Comparison of ENCODE assay signal across 8 mouse cellular contexts in genomic region chr9:123156910-123157361, GRCm38 (mm10). TPM values are rescaled to one million over a fixed set of nuclear protein-coding genes. Genes with fewer than 3 reads are reported as not detected.
DNase-seq lines count a peak whose midpoint lies in the region; ATAC-seq and TF ChIP-seq lines count a peak whose summit lies in the region.
"Had no signal": no experiment of that assay in that cellular context is flagged by ENCODE, and none has a peak within 500 bp of the region (broad histone marks: within the 10 kb centered on the region; RNA-seq: fewer than 3 reads in every experiment).

No protein-coding gene starts in this region.

- no peaks in the 10 kb centered on the region for H3K79me2 ChIP-seq in heart, adult 2 months (replicated peaks; ENCODE audit: control insufficient read depth, insufficient read depth, low read length)

- H3K4me3 ChIP-seq in heart, adult 2 months: peak overlapping the region; percentile 17
- no peak overlapping the region for H3K4me3 ChIP-seq in intestine, postnatal 0 days (ENCODE audit: low read depth, low read length)
- H3K4me3 ChIP-seq in liver, embryonic 11.5 days (ENCODE audit: low read depth, low read length): peak overlapping the region; percentile 24; the same call in 1 of the 2 replicates
- H3K4me3 ChIP-seq in midbrain, postnatal 0 days (ENCODE audit: low read depth, low read length): no peak overlapping the region
- H3K4me3 ChIP-seq in testis, adult 2 months (ENCODE audit: control insufficient read depth, low read depth, low read length): peak overlapping the region; percentile 86
- H3K4me3 ChIP-seq: megakaryocyte, embryonic 14.5 days had no signal

- no peak for ATAC-seq in intestine, postnatal 0 days
- ATAC-seq in liver, embryonic 11.5 days (replicated peaks; ENCODE audit: low FRiP score): peak; percentile 63
- ATAC-seq in midbrain, postnatal 0 days (ENCODE audit: low FRiP score): peak; percentile 22; the same call in 1 of the 2 replicates

- H3K4me1 ChIP-seq in heart, adult 2 months (ENCODE audit: control insufficient read depth, insufficient read depth, low read length): peaks cover 8% of the 10 kb centered on the region
- H3K4me1 ChIP-seq in intestine, postnatal 0 days (replicated peaks; ENCODE audit: control insufficient read depth, insufficient read depth, low read length): no peaks in the 10 kb centered on the region; the same call in 1 of the 2 replicates
- no peaks in the 10 kb centered on the region for H3K4me1 ChIP-seq in liver, embryonic 11.5 days (replicated peaks; ENCODE audit: control insufficient read depth, insufficient read depth, low read length)
- no peaks in the 10 kb centered on the region for H3K4me1 ChIP-seq in midbrain, postnatal 0 days (ENCODE audit: insufficient read depth, low read length)
- peaks cover 10% of the 10 kb centered on the region for H3K4me1 ChIP-seq in testis, adult 2 months (ENCODE audit: control insufficient read depth, insufficient read depth, low read length)

- no peak for TF ChIP-seq POLR2A in heart, adult 2 months (IDR thresholded peaks at IDR 0.05; ENCODE audit: insufficient read depth, low read depth, low read length)
- peak; percentile 53; the same call in 1 of the 2 replicates for TF ChIP-seq POLR2A in testis, adult 2 months (IDR thresholded peaks at IDR 0.05; ENCODE audit: control insufficient read depth, low read depth, low read length)

- H3K27ac ChIP-seq in heart, adult 2 months: peak overlapping the region; percentile 60
- H3K27ac ChIP-seq in intestine, postnatal 0 days (ENCODE audit: low read depth, low read length): no peak overlapping the region
- H3K27ac ChIP-seq in liver, embryonic 11.5 days (ENCODE audit: low read depth, low read length): no peak overlapping the region
- H3K27ac ChIP-seq in midbrain, postnatal 0 days (ENCODE audit: low read depth, low read length): no peak overlapping the region
- H3K27ac ChIP-seq in testis, adult 2 months (ENCODE audit: control insufficient read depth, insufficient read depth, low read depth, low read length): no peak overlapping the region

- H3K27me3 ChIP-seq in heart, adult 2 months (ENCODE audit: control insufficient read depth, insufficient read depth, low read length): no peaks in the 10 kb centered on the region
- H3K27me3 ChIP-seq in intestine, postnatal 0 days (replicated peaks; ENCODE audit: control insufficient read depth, insufficient read depth, low read length): no peaks in the 10 kb centered on the region
- no peaks in the 10 kb centered on the region for H3K27me3 ChIP-seq in liver, embryonic 11.5 days (replicated peaks; ENCODE audit: control insufficient read depth, insufficient read depth, low read length)
- no peaks in the 10 kb centered on the region for H3K27me3 ChIP-seq in midbrain, postnatal 0 days (ENCODE audit: insufficient read depth, low read length)
- H3K27me3 ChIP-seq in testis, adult 2 months (ENCODE audit: control insufficient read depth, insufficient read depth, low read length): no peaks in the 10 kb centered on the region

- no peaks in the 10 kb centered on the region for H3K36me3 ChIP-seq in heart, adult 2 months (ENCODE audit: control insufficient read depth, insufficient read depth, low read length)
- no peaks in the 10 kb centered on the region for H3K36me3 ChIP-seq in intestine, postnatal 0 days (ENCODE audit: control insufficient read depth, insufficient read depth)
- H3K36me3 ChIP-seq in liver, embryonic 11.5 days (ENCODE audit: control insufficient read depth, insufficient read depth, low read length): no peaks in the 10 kb centered on the region
- no peaks in the 10 kb centered on the region for H3K36me3 ChIP-seq in midbrain, postnatal 0 days (ENCODE audit: insufficient read depth, low read length)
- H3K36me3 ChIP-seq in testis, adult 2 months (ENCODE audit: control insufficient read depth, insufficient read depth, low read length): no peaks in the 10 kb centered on the region

- H3K9me3 ChIP-seq in intestine, postnatal 0 days (ENCODE audit: control insufficient read depth): no peaks in the 10 kb centered on the region
- no peaks in the 10 kb centered on the region for H3K9me3 ChIP-seq in liver, embryonic 11.5 days (ENCODE audit: control insufficient read depth, low read length)
- H3K9me3 ChIP-seq in midbrain, postnatal 0 days (ENCODE audit: low read length): no peaks in the 10 kb centered on the region
- H3K9me3 ChIP-seq: megakaryocyte, embryonic 14.5 days had no signal

- 0 out of 2 replicates have a peak overlapping the region, but pooled peaks have one; percentile 24 for H3K4me2 ChIP-seq in intestine, postnatal 0 days (replicated peaks; ENCODE audit: low read depth)
- H3K4me2 ChIP-seq in liver, embryonic 11.5 days: peak overlapping the region; percentile 58
- H3K4me2 ChIP-seq in midbrain, postnatal 0 days (ENCODE audit: low read depth, low read length, poor library complexity, severe bottlenecking): no peak overlapping the region

- no peak overlapping the region for H3K9ac ChIP-seq in heart, adult 2 months (ENCODE audit: low read depth, low read length)
- H3K9ac ChIP-seq in intestine, postnatal 0 days (ENCODE audit: low read depth, low read length): peak overlapping the region; percentile 22; the same call in 1 of the 2 replicates
- H3K9ac ChIP-seq in liver, embryonic 11.5 days (ENCODE audit: low read depth, low read length): peak overlapping the region; percentile 37
- H3K9ac ChIP-seq in midbrain, postnatal 0 days (replicated peaks; ENCODE audit: low read length, poor library complexity, severe bottlenecking): no peak overlapping the region

- no peak for TF ChIP-seq EP300 in heart, adult 2 months (IDR thresholded peaks at IDR 0.05; ENCODE audit: insufficient read depth, low read depth, low read length)

- WGBS in heart, adult 2 months: 50% methylated on average over 30 of the region's 30 CpGs
- 31% methylated on average over 30 of the region's 30 CpGs for WGBS in intestine, postnatal 0 days
- 35% methylated on average over 30 of the region's 30 CpGs for WGBS in liver, embryonic 11.5 days
- 44% methylated on average over 28 of the region's 30 CpGs for WGBS in midbrain, postnatal 0 days

- peak; percentile 53 to 72 for DNase-seq in adrenal gland, adult (ENCODE audit: inconsistent age in 2 of 2, low spot score in 1 of 2)
- peak; percentile 11 for DNase-seq in embryo, embryonic 10.5 days (ENCODE audit: low spot score)
- peak; percentile 80 to 83 for DNase-seq in heart, adult 2 months
- DNase-seq in liver, embryonic 11.5 days (ENCODE audit: low spot score): peak; percentile 39
- peak; percentile 17 for DNase-seq in midbrain, postnatal 0 days (ENCODE audit: low spot score)

- no peak for TF ChIP-seq CTCF in heart, adult 2 months (IDR thresholded peaks at IDR 0.05)
- TF ChIP-seq CTCF in intestine, postnatal 0 days (IDR thresholded peaks at IDR 0.05; ENCODE audit: low read depth): no peak
- no peak for TF ChIP-seq CTCF in midbrain, postnatal 0 days (IDR thresholded peaks at IDR 0.05)
- TF ChIP-seq CTCF in testis, adult 2 months (IDR thresholded peaks at IDR 0.05; ENCODE audit: control insufficient read depth, insufficient read depth, insufficient replicate concordance, low read depth, low read length): no peak

- intact Hi-C loops in heart, adult 2 months (cut with DNase I): loop anchor here (10.0 kb wide), 3 partner anchors 208 to 368 kb away; partner anchors contain the start of genes Lars2 and Sacm1l

RNA-seq across cellular contexts. Expression of gene Clec3b, which starts 6.2 kb away (rescaled TPM):
- total RNA-seq in heart, adult 2 months (2021): 10 to 100 TPM; 47.0 to 71.1 TPM
- polyA plus RNA-seq in heart, adult 2 months (2012; rRNA removed): 60.6 and 62.3 TPM in 2 replicates
- polyA plus RNA-seq in intestine, postnatal 0 days (2015; fragmentation: Nextera tagmentation; extraction: Ambion mirVana): 3.5 and 4.7 TPM in 2 replicates
- not detected in 2 replicates for polyA plus RNA-seq in liver, embryonic 11.5 days (2014; fragmentation: Nextera tagmentation; extraction: Ambion mirVana)
- 1.3 TPM in 2 replicates for total RNA-seq in midbrain, postnatal 0 days (2014; rRNA removed)
- 3.7 and 4.9 TPM in 2 replicates for polyA plus RNA-seq in midbrain, postnatal 0 days (2015; fragmentation: Nextera tagmentation; extraction: Ambion mirVana)
- polyA plus RNA-seq in testis, adult 2 months (2012; rRNA removed): 7.8 and 14.0 TPM in 2 replicates

RNA-seq across cellular contexts. Expression of gene Exosc7, which starts 43.9 kb away (rescaled TPM):
- total RNA-seq in heart, adult 2 months (2021): 10 to 100 TPM; 26.7 to 27.9 TPM
- polyA plus RNA-seq in heart, adult 2 months (2012; rRNA removed): 19.8 and 34.5 TPM in 2 replicates
- 53.2 and 53.6 TPM in 2 replicates for polyA plus RNA-seq in intestine, postnatal 0 days (2015; fragmentation: Nextera tagmentation; extraction: Ambion mirVana)
- 191 and 193 TPM in 2 replicates for polyA plus RNA-seq in liver, embryonic 11.5 days (2014; fragmentation: Nextera tagmentation; extraction: Ambion mirVana)
- total RNA-seq in midbrain, postnatal 0 days (2014; rRNA removed): 21.4 and 36.7 TPM in 2 replicates
- 59.3 and 61.1 TPM in 2 replicates for polyA plus RNA-seq in midbrain, postnatal 0 days (2015; fragmentation: Nextera tagmentation; extraction: Ambion mirVana)
- 15.3 and 20.3 TPM in 2 replicates for polyA plus RNA-seq in testis, adult 2 months (2012; rRNA removed)

RNA-seq across cellular contexts. Expression of gene Zdhhc3, which starts 43.9 kb away (rescaled TPM):
- total RNA-seq in heart, adult 2 months (2021): 10 to 100 TPM; 36.7 to 42.8 TPM
- polyA plus RNA-seq in heart, adult 2 months (2012; rRNA removed): 57.8 and 66.2 TPM in 2 replicates
- 52.1 and 55.3 TPM in 2 replicates for polyA plus RNA-seq in intestine, postnatal 0 days (2015; fragmentation: Nextera tagmentation; extraction: Ambion mirVana)
- polyA plus RNA-seq in liver, embryonic 11.5 days (2014; fragmentation: Nextera tagmentation; extraction: Ambion mirVana): 54.8 and 57.0 TPM in 2 replicates
- 72.5 and 76.7 TPM in 2 replicates for total RNA-seq in midbrain, postnatal 0 days (2014; rRNA removed)
- polyA plus RNA-seq in midbrain, postnatal 0 days (2015; fragmentation: Nextera tagmentation; extraction: Ambion mirVana): 85.4 and 86.9 TPM in 2 replicates
- polyA plus RNA-seq in testis, adult 2 months (2012; rRNA removed): 20.6 and 24.7 TPM in 2 replicates

RNA-seq across cellular contexts. Expression of gene Cdcp1, which starts 58.9 kb away (rescaled TPM):
- total RNA-seq in heart, adult 2 months (2021): under 1 TPM; 0.10 to 0.11 TPM
- 0.50 and 0.78 TPM in 2 replicates for polyA plus RNA-seq in heart, adult 2 months (2012; rRNA removed)
- 6.9 and 7.7 TPM in 2 replicates for polyA plus RNA-seq in intestine, postnatal 0 days (2015; fragmentation: Nextera tagmentation; extraction: Ambion mirVana)
- 0.59 and 0.83 TPM in 2 replicates for polyA plus RNA-seq in liver, embryonic 11.5 days (2014; fragmentation: Nextera tagmentation; extraction: Ambion mirVana)
- 0.44 and 0.61 TPM in 2 replicates for total RNA-seq in midbrain, postnatal 0 days (2014; rRNA removed)
- 0.17 and 0.25 TPM in 2 replicates for polyA plus RNA-seq in midbrain, postnatal 0 days (2015; fragmentation: Nextera tagmentation; extraction: Ambion mirVana)
- polyA plus RNA-seq in testis, adult 2 months (2012; rRNA removed): 0.05 and 0.94 TPM in 2 replicates

Comparison
In these comparisons a context has a peak if more than half of its experiments do, and no peak if none do; other contexts are left out.
1. DNase-seq: peak in every context shown above with its lines; median percentile 82 in heart, adult 2 months; 62 in adrenal gland, adult; 39 in liver, embryonic 11.5 days; 17 in midbrain, postnatal 0 days; 11 in embryo, embryonic 10.5 days.
2. H3K4me3 ChIP-seq: peak in heart, adult 2 months (single experiment), liver, embryonic 11.5 days (single experiment) and testis, adult 2 months (single experiment); none in intestine, postnatal 0 days (single experiment) and midbrain, postnatal 0 days (single experiment).
3. H3K9ac ChIP-seq: peak in intestine, postnatal 0 days (single experiment) and liver, embryonic 11.5 days (single experiment); none in heart, adult 2 months (single experiment) and midbrain, postnatal 0 days (single experiment).